In genomic region chr16:35504266-35504665, GRCm38 (mm10) we compare ENCODE assay signal across 19 mouse cellular contexts. TPM values are rescaled to one million over a fixed set of nuclear protein-coding genes. Genes with fewer than 3 reads are reported as not detected.
"Had no signal": no experiment of that assay in that cellular context is flagged by ENCODE, and none has a peak within 500 bp of the region (broad histone marks: within the 10 kb centered on the region; RNA-seq: fewer than 3 reads in every experiment).

No protein-coding gene starts in this region.

- H3K9me3 ChIP-seq: neural tube, embryonic 15.5 days had no signal

- H3K27ac ChIP-seq: midbrain, embryonic 10.5 days; neural tube, embryonic 13.5 days; neural tube, embryonic 15.5 days had no signal

- DNase-seq: lung, adult 18-20 months; lung, embryonic 14.5 days; lung, postnatal 10 days; lung, postnatal 4 days; midbrain, embryonic 14.5 days; retina, postnatal 1 day; right cerebral cortex, adult 18-20 months; right cerebral cortex, postnatal 25 days; right cerebral cortex, postnatal 4 days; spleen, adult 18-20 months; thymus, adult 18-20 months; thymus, postnatal 14 days; thymus, postnatal 36 days had no signal

- H3K36me3 ChIP-seq: midbrain, embryonic 10.5 days; neural tube, embryonic 13.5 days; neural tube, embryonic 15.5 days had no signal

- H3K4me2 ChIP-seq: lung, embryonic 14.5 days; neural tube, embryonic 13.5 days; neural tube, embryonic 15.5 days had no signal

- H3K9ac ChIP-seq: lung, embryonic 14.5 days; neural tube, embryonic 13.5 days; neural tube, embryonic 15.5 days had no signal

- H3K27me3 ChIP-seq: neural tube, embryonic 13.5 days; neural tube, embryonic 15.5 days had no signal

- H3K4me1 ChIP-seq: neural tube, embryonic 15.5 days had no signal

- ATAC-seq: midbrain, embryonic 16.5 days had no signal

- H3K4me3 ChIP-seq: midbrain, embryonic 10.5 days; myocyte; neural tube, embryonic 13.5 days; neural tube, embryonic 15.5 days had no signal

RNA-seq across cellular contexts. Expression of gene Sema5b, which starts 36.7 kb away (rescaled TPM):
- total RNA-seq: megakaryocyte-erythroid progenitor cell, adult 5-6 weeks had no signal
- polyA plus RNA-seq: myocyte had no signal
